Mouse (Mus musculus) limb, embryonic 11.5 days (tissue): ENCODE measurements at regions not wholly inside any gene's neighbourhood (a gene's known extent, or its start where the extent isn't known, plus 50 kb on each side); places are given as distances from the start of the nearest gene placed in this dataset.

Source experiments
- ATAC-seq: fragments of 200-750 bp; cut with Nextera tagmentation; 2 replicates; pipeline ENCODE4 v1.8.0; 2017; ENCODE audit warnings: low read depth; ENCODE audit not compliant: insufficient number of reproducible peaks, low FRiP score, low TSS enrichment
- DNase-seq: peaks from one replicate; pipeline ENCODE4 v3.0.0-alpha.2; 2015; ENCODE audit warnings: low spot score
- H3K27ac ChIP-seq: fragments of 300-500 bp; sonication (generic); replicated peaks from 2 replicates; pipeline ENCODE4 v1.5.1; 2014; ENCODE audit warnings: low read depth, mild to moderate bottlenecking, low read length
- H3K27me3 ChIP-seq: fragments of 300-500 bp; sonication (generic); 2 replicates; pipeline ENCODE4 v1.6.1; 2014; ENCODE audit warnings: mild to moderate bottlenecking, low read length, mixed read lengths; ENCODE audit not compliant: control insufficient read depth, insufficient read depth
- H3K36me3 ChIP-seq: fragments of 300-500 bp; sonication (generic); 2 replicates; pipeline ENCODE4 v1.6.1; 2014; ENCODE audit warnings: mild to moderate bottlenecking, low read length, moderate library complexity, mixed read lengths; ENCODE audit not compliant: control insufficient read depth, insufficient read depth
- H3K4me1 ChIP-seq: fragments of 300-500 bp; sonication (generic); 2 replicates; pipeline ENCODE4 v1.6.1; 2014; ENCODE audit warnings: low read length, mixed read lengths; ENCODE audit not compliant: control insufficient read depth, insufficient read depth
- H3K4me2 ChIP-seq: fragments of 300-500 bp; sonication (generic); 2 replicates; pipeline ENCODE4 v1.6.1; 2014; ENCODE audit warnings: low read depth, mild to moderate bottlenecking, moderate library complexity; ENCODE audit not compliant: severe bottlenecking
- H3K4me3 ChIP-seq: fragments of 300-500 bp; sonication (generic); 2 replicates; pipeline ENCODE4 v1.5.1; 2014; ENCODE audit warnings: low read depth, low read length
- H3K9ac ChIP-seq: fragments of 300-500 bp; sonication (generic); 2 replicates; pipeline ENCODE4 v1.6.1; 2014; ENCODE audit warnings: mild to moderate bottlenecking, low read length
- H3K9me3 ChIP-seq: fragments of 300-500 bp; sonication (generic); 2 replicates; pipeline ENCODE4 v1.6.1; 2016; ENCODE audit warnings: low read length; ENCODE audit not compliant: control insufficient read depth
- whole genome bisulfite sequencing: fragments of 180-500 bp; shearing (Covaris S2); extraction: QIAGEN DNeasy Blood & Tissue Kit; methylation state at CpG from one replicate; pipeline ENCODE4 v1.1.7; 2014; 5-methylcytosine and 5-hydroxymethylcytosine counted together

- Histone ChIP-seq H3K27ac (no peak overlapping the region; the same call in 1 of the 2 replicates), H3K36me3 (no peaks in the 10 kb centered on the region), H3K9me3 (no peaks in the 10 kb centered on the region), H3K4me3 (no peak overlapping the region), H3K9ac (no peak overlapping the region), H3K27me3 (no peaks in the 10 kb centered on the region), H3K4me1 (no peaks in the 10 kb centered on the region), H3K4me2 (no peak overlapping the region)
- WGBS, result 38% methylated on average over 16 of the region's 16 CpGs
- DNase-seq, result peak; percentile 49
- ATAC-seq, result no peak
These were observed 256.7 kb downstream of the Tgfb2 start for GRCm38 (mm10) chr1:186448841-186449650.

- no peaks in the 10 kb centered on the region for H3K36me3 ChIP-seq
- H3K27me3 ChIP-seq, result no peaks in the 10 kb centered on the region
- no peaks in the 10 kb centered on the region for H3K9me3 ChIP-seq
- no peak overlapping the region for H3K27ac ChIP-seq
- H3K4me3 ChIP-seq, result no peak overlapping the region
- no peaks in the 10 kb centered on the region for H3K4me1 ChIP-seq
- no peak for ATAC-seq
- no peak for DNase-seq
- no peak overlapping the region for H3K4me2 ChIP-seq
- 50% methylated on average over 1 of the region's 1 CpGs for WGBS
- H3K9ac ChIP-seq, result no peak overlapping the region
These were observed 258.3 kb downstream of the Tgfb2 start for GRCm38 (mm10) chr1:186447521-186447920.

DNA sequence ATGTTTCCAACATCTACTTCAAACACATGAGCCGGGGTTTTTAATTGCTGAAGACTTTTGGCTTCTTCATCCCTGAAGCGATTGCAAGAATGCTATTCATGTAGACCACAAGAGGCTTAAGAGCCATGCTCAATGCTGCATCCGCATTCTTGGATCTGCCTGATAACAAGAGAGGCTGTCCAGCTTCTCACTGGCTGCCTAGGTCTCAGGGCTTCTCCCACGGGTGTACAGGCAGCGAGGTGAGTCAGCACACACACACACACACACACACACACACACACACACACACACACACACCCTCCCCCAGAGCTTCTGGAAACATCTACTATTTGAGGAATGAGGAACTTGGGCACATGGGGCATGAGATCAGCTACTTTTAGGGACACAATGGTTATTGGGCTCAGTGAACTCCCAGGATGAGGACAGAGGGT is 261.1 kb downstream of the Tgfb2 start:
- Histone ChIP-seq H3K36me3 (no peaks in the 10 kb centered on the region), H3K9ac (no peak overlapping the region), H3K4me3 (no peak overlapping the region), H3K27me3 (no peaks in the 10 kb centered on the region), H3K4me2 (no peak overlapping the region), H3K27ac (no peak overlapping the region), H3K4me1 (no peaks in the 10 kb centered on the region), H3K9me3 (no peaks in the 10 kb centered on the region)
- WGBS, result 86% methylated on average over 5 of the region's 5 CpGs
- DNase-seq, result no peak
- no peak for ATAC-seq

DNA sequence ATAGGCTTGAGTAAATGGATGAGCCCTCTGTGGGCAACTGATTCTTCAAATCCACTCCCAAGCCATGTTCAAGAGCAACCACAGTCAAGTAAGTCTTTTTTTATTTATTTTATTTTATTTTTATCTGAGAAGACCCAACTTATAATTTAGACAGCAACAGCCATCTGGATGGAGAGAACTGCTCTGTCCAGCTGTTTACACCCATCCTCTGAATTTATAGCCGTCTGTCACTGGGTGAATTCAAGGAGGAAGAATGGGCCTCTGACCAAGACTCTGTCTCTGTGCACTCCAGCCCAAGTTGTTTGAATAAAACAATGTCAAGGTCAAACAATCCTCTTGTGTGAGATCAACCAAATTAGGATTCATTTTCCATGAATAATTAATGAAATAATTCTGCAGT is 263.6 kb downstream of the Tgfb2 start:
- H3K27me3 ChIP-seq, result no peaks in the 10 kb centered on the region
- H3K36me3 ChIP-seq, result no peaks in the 10 kb centered on the region
- no peak for DNase-seq
- no peak overlapping the region for H3K4me2 ChIP-seq
- no peak overlapping the region for H3K27ac ChIP-seq
- H3K4me1 ChIP-seq, result no peaks in the 10 kb centered on the region
- no peak overlapping the region for H3K9ac ChIP-seq
- H3K9me3 ChIP-seq, result no peaks in the 10 kb centered on the region
- ATAC-seq, result no peak
- WGBS, result 88% methylated on average over 1 of the region's 1 CpGs
- H3K4me3 ChIP-seq, result no peak overlapping the region

- Histone ChIP-seq H3K4me1 (peaks cover 10% of the 10 kb centered on the region; the same call in 1 of the 2 replicates), H3K36me3 (no peaks in the 10 kb centered on the region), H3K4me2 (no peak overlapping the region), H3K27ac (no peak overlapping the region), H3K4me3 (no peak overlapping the region), H3K9ac (no peak overlapping the region), H3K9me3 (no peaks in the 10 kb centered on the region), H3K27me3 (no peaks in the 10 kb centered on the region)
- DNase-seq (peak; percentile 55), ATAC-seq (no peak)
- 15% methylated on average over 12 of the region's 12 CpGs for WGBS
These were observed 270.3 kb downstream of the Tgfb2 start for GRCm38 (mm10) chr1:186435336-186435972.

DNA sequence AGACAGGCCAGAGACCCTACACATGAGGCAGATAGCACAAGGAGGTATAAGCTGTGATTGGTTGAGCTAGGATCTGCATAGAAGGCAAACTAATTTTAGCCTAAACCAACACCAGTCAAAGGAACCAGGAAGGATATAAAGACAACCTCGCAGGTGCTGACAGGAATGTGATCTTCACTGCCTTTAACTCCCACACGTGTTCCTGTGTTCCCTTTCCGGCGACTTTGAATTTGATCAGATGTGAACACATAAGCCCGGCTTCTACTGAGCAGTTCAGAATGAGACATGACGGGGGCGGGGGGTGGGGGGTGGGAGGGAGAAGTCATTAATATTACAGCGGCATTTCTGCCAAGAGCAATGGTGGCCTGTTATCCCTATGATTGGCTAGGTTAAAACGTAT is 271.0 kb downstream of the Tgfb2 start:
- Histone ChIP-seq H3K9ac (no peak overlapping the region), H3K27ac (no peak overlapping the region), H3K9me3 (no peaks in the 10 kb centered on the region), H3K4me2 (no peak overlapping the region), H3K4me3 (no peak overlapping the region), H3K27me3 (no peaks in the 10 kb centered on the region), H3K36me3 (no peaks in the 10 kb centered on the region), H3K4me1 (peaks cover 10% of the 10 kb centered on the region; the same call in 1 of the 2 replicates)
- ATAC-seq (no peak), DNase-seq (no peak)
- WGBS, result 42% methylated on average over 9 of the region's 9 CpGs

- Histone ChIP-seq H3K9me3 (no peaks in the 10 kb centered on the region), H3K4me3 (no peak overlapping the region), H3K4me1 (peaks cover 10% of the 10 kb centered on the region; the same call in 1 of the 2 replicates), H3K27ac (no peak overlapping the region), H3K36me3 (no peaks in the 10 kb centered on the region), H3K4me2 (no peak overlapping the region), H3K9ac (no peak overlapping the region), H3K27me3 (no peaks in the 10 kb centered on the region)
- DNase-seq (no peak), ATAC-seq (no peak)
- WGBS, result 73% methylated on average over 2 of the region's 2 CpGs
These were observed 271.8 kb downstream of the Tgfb2 start for GRCm38 (mm10) chr1:186434007-186434406.

- Histone ChIP-seq H3K27ac (no peak overlapping the region), H3K9me3 (no peaks in the 10 kb centered on the region), H3K27me3 (no peaks in the 10 kb centered on the region), H3K9ac (no peak overlapping the region), H3K4me1 (peaks cover 10% of the 10 kb centered on the region; the same call in 1 of the 2 replicates), H3K36me3 (no peaks in the 10 kb centered on the region), H3K4me2 (no peak overlapping the region), H3K4me3 (no peak overlapping the region)
- no peak for ATAC-seq
- DNase-seq, result peak; percentile 36
- 64% methylated on average over 7 of the region's 7 CpGs for WGBS
These were observed 272.6 kb downstream of the Tgfb2 start for GRCm38 (mm10) chr1:186433169-186433665.
